Mouse (Mus musculus) testis, adult 2 months (tissue): ENCODE results near the gene Chst12.

ENCODE experiments used
- CTCF ChIP-seq: fragments of 200-500 bp; IDR thresholded peaks from 2 replicates; pipeline ENCODE4 v1.5.1; 2012; ENCODE audit warnings: low read depth, mild to moderate bottlenecking, inconsistent platforms, low read length, moderate library complexity; ENCODE audit not compliant: control insufficient read depth, insufficient read depth, insufficient replicate concordance
- POLR2A ChIP-seq: fragments of 200-500 bp; IDR thresholded peaks from 2 replicates; pipeline ENCODE4 v1.6.1; 2012; ENCODE audit warnings: low read depth, mild to moderate bottlenecking, inconsistent platforms, low read length, moderate library complexity; ENCODE audit not compliant: control insufficient read depth

DNA sequence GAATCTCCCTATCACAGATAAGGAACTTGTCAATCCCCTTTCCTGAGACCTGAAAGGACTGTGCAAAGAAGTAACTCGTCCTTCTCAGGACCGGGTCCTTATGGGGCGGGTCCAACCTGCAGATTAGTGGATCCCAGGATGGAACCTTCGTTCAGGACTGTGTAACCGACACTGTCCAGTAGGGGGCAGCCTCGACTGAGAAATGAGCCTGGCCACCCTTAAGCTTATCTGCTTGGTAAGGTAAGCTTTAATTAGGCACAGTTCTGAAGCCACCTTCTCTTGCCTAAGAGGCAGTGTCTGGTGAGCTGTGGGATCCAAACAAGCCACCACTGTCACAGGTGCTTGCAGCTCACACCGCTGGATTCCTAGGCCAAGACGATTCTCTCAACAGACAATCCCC lies 34.8 kb downstream of the Chst12 start:
- TF ChIP-seq CTCF (peak; percentile 92), POLR2A (no peak)
